Mouse (Mus musculus) lung, embryonic 16.5 days (tissue): ENCODE measurements around the gene Itm2b. TPM values are rescaled to one million over a fixed set of nuclear protein-coding genes. Genes with fewer than 3 reads are reported as not detected.

ENCODE experiments used
- ATAC-seq: fragments of 200-750 bp; cut with Nextera tagmentation; 2 replicates; pipeline ENCODE4 v1.8.0; 2017; ENCODE audit warnings: low read depth, mild to moderate bottlenecking, moderate library complexity
- H3K27ac ChIP-seq: fragments of 300-500 bp; sonication (generic); 2 replicates; pipeline ENCODE4 v1.5.1; 2014; ENCODE audit warnings: mild to moderate bottlenecking, control low read depth, low read length
- H3K27me3 ChIP-seq: fragments of 300-500 bp; sonication (generic); 2 replicates; pipeline ENCODE4 v1.6.1; 2014; ENCODE audit warnings: low read depth, low read length, mixed read lengths; ENCODE audit not compliant: control insufficient read depth, insufficient read depth
- H3K36me3 ChIP-seq: fragments of 300-500 bp; sonication (generic); 2 replicates; pipeline ENCODE4 v1.6.1; 2014; ENCODE audit warnings: low read length; ENCODE audit not compliant: control insufficient read depth, insufficient read depth
- H3K4me1 ChIP-seq: fragments of 300-500 bp; sonication (generic); replicated peaks from 2 replicates; pipeline ENCODE4 v1.6.1; 2014; ENCODE audit warnings: low read length, mixed read lengths; ENCODE audit not compliant: control insufficient read depth, insufficient read depth
- H3K4me2 ChIP-seq: fragments of 300-500 bp; sonication (generic); 2 replicates; pipeline ENCODE4 v1.6.1; 2014; ENCODE audit warnings: low read depth, low read length, control low read depth
- H3K4me3 ChIP-seq: fragments of 300-500 bp; sonication (generic); 2 replicates; pipeline ENCODE4 v1.5.1; 2014; ENCODE audit warnings: mild to moderate bottlenecking, low read length, control low read depth
- H3K9ac ChIP-seq: fragments of 300-500 bp; sonication (generic); 2 replicates; pipeline ENCODE4 v1.6.1; 2014; ENCODE audit warnings: low read length, control low read depth
- H3K9me3 ChIP-seq: fragments of 300-500 bp; sonication (generic); 2 replicates; pipeline ENCODE4 v1.6.1; 2016; ENCODE audit warnings: low read length; ENCODE audit not compliant: control insufficient read depth
- WGBS: fragments of 180-500 bp; shearing (Covaris S2); extraction: QIAGEN DNeasy Blood & Tissue Kit; methylation state at CpG from one replicate; pipeline ENCODE4 v1.1.7; 2014; 5-methylcytosine and 5-hydroxymethylcytosine counted together
- polyA plus RNA-seq: library from polyadenylated mRNA; unstranded; fragments of >200 nt; fragmentation: Nextera tagmentation; extraction: Ambion mirVana; gene quantifications from 2 replicates; pipeline ENCODE4 v1.2.1, GENCODE M21; 2015

The Itm2b gene
- polyA plus RNA-seq, 1 experiment from 2014 or later: 1,001 TPM

- Histone ChIP-seq H3K36me3 (no peaks in the 10 kb centered on the region), H3K4me3 (no peak overlapping the region), H3K27ac (peak overlapping the region; percentile 47), H3K4me1 (peaks cover 12% of the 10 kb centered on the region), H3K9ac (0 out of 2 replicates have a peak overlapping the region, but pooled peaks have one; percentile 17), H3K27me3 (no peaks in the 10 kb centered on the region), H3K9me3 (no peaks in the 10 kb centered on the region), H3K4me2 (peak overlapping the region; percentile 24)
- 11% methylated on average over 15 of the region's 15 CpGs for WGBS
- ATAC-seq: 0 out of 2 replicates have a peak, but pooled peaks have one; percentile 40
Observed at GRCm38 (mm10) chr14:73399866-73400618, 15.0 kb upstream of the Itm2b start.

DNA sequence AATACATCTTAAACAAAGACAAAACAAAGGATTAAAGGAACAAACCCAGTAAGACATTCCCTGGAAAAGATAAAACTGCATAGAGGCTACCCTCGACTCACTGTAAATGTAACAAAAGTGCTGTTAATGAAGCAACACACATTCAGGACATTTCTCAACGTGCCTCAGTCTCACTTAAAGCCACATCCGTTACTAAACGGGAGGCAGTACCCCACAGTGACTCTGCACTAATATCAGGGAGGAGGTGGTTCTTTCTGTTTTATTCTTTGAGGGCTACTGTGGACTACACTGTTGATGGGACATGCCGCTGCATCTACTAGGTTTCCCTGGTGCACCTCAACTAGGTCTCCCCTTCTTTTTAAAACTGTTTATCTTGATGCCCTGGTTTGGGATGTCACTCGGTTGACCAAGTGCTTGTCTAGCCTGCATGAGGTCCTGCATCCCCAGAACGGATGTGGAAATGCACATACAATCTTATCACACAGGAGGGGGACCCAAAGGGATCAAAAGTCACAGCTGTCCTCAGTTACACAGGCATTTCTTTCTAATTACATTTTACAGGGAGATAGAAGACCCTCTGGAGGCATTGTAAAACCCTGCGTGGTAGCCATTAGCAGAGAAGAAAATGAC lies 13.4 kb upstream of the Itm2b start:
- H3K36me3 ChIP-seq: no peaks in the 10 kb centered on the region
- 63% methylated on average over 8 of the region's 8 CpGs for WGBS
- ATAC-seq: no peak
- no peak overlapping the region for H3K4me2 ChIP-seq
- H3K27ac ChIP-seq: no peak overlapping the region
- no peak overlapping the region for H3K9ac ChIP-seq
- no peaks in the 10 kb centered on the region for H3K9me3 ChIP-seq
- H3K4me3 ChIP-seq: no peak overlapping the region
- H3K4me1 ChIP-seq: peaks cover 14% of the 10 kb centered on the region
- no peaks in the 10 kb centered on the region for H3K27me3 ChIP-seq

DNA sequence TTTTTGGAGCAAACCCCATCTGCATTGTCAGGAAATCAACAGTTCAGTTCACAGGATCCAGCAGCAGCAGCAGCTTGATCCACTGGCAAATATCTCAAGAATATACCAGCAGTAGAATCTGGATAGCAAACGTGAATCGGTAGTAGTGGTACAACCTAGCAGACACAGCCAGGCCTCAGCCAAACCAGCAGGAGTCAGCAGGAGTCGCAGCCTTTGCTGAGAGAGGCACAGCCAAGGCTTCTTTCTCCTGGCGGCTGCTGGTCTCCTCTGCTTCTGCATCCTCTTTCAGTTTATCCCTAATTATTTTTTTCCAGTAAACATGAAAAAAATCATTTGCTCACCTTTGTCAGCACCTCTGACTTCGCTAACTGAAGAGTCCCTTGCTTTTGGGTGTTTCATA lies 10.7 kb upstream of the Itm2b start:
- H3K36me3 ChIP-seq: no peaks in the 10 kb centered on the region
- H3K27ac ChIP-seq: no peak overlapping the region
- peaks cover 9% of the 10 kb centered on the region for H3K4me1 ChIP-seq
- 59% methylated on average over 5 of the region's 5 CpGs for WGBS
- H3K27me3 ChIP-seq: no peaks in the 10 kb centered on the region
- no peak overlapping the region for H3K9ac ChIP-seq
- H3K4me2 ChIP-seq: no peak overlapping the region
- no peak for ATAC-seq
- H3K4me3 ChIP-seq: no peak overlapping the region
- H3K9me3 ChIP-seq: no peaks in the 10 kb centered on the region

GRCm38 (mm10) chr14:73394263-73395006 lies 9.3 kb upstream of the Itm2b start:
- Histone ChIP-seq H3K4me3 (no peak overlapping the region), H3K4me2 (no peak overlapping the region), H3K27me3 (no peaks in the 10 kb centered on the region), H3K4me1 (peaks cover 7% of the 10 kb centered on the region; the same call in 1 of the 2 replicates), H3K27ac (no peak overlapping the region), H3K9me3 (no peaks in the 10 kb centered on the region), H3K9ac (no peak overlapping the region), H3K36me3 (no peaks in the 10 kb centered on the region)
- WGBS: 42% methylated on average over 5 of the region's 5 CpGs
- ATAC-seq: no peak

DNA sequence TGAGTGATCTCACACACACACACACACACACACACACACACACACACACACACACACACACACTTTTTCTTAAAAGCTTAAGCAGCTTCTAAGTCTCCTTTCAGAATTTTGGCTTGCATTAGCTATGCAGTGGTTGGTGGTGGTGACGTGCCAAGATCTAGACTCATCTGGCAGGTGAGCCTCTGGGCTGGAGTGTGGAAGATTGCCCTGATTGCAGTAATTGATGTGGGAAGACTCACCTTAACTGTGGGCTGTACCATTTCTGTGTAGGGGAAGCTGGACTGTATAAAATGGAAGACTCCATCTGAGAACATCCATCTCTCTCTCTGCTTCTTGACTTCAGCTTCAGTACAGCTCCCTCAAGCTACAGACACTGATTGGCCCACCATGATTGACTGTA lies 6.4 kb upstream of the Itm2b start:
- no peak for ATAC-seq

GRCm38 (mm10) chr14:73390196-73390595 lies 5.1 kb upstream of the Itm2b start:
- Histone ChIP-seq H3K27me3 (no peaks in the 10 kb centered on the region), H3K36me3 (no peaks in the 10 kb centered on the region), H3K4me1 (peaks cover 32% of the 10 kb centered on the region), H3K4me3 (no peak overlapping the region), H3K4me2 (no peak overlapping the region), H3K9me3 (no peaks in the 10 kb centered on the region), H3K9ac (no peak overlapping the region), H3K27ac (no peak overlapping the region)
- 83% methylated on average over 2 of the region's 2 CpGs for WGBS
- ATAC-seq: no peak

More for the DNA sequence above, 6.4 kb upstream of the Itm2b start:
- 88% methylated on average over 1 of the region's 1 CpGs for WGBS
- Histone ChIP-seq H3K27me3 (no peaks in the 10 kb centered on the region), H3K4me1 (peaks cover 24% of the 10 kb centered on the region), H3K4me2 (no peak overlapping the region), H3K9me3 (no peaks in the 10 kb centered on the region), H3K27ac (no peak overlapping the region), H3K4me3 (no peak overlapping the region), H3K36me3 (no peaks in the 10 kb centered on the region), H3K9ac (no peak overlapping the region)

- no peak overlapping the region for H3K9ac ChIP-seq
- H3K9me3 ChIP-seq: no peaks in the 10 kb centered on the region
- no peaks in the 10 kb centered on the region for H3K27me3 ChIP-seq
- no peak overlapping the region for H3K4me3 ChIP-seq
- H3K4me2 ChIP-seq: no peak overlapping the region
- peak overlapping the region; percentile 96 for H3K27ac ChIP-seq
- H3K4me1 ChIP-seq: peaks cover 30% of the 10 kb centered on the region
- H3K36me3 ChIP-seq: no peaks in the 10 kb centered on the region
- 42% methylated on average over 7 of the region's 7 CpGs for WGBS
- ATAC-seq: peak; percentile 61
Observed at GRCm38 (mm10) chr14:73389059-73389458, 4.0 kb upstream of the Itm2b start.

DNA sequence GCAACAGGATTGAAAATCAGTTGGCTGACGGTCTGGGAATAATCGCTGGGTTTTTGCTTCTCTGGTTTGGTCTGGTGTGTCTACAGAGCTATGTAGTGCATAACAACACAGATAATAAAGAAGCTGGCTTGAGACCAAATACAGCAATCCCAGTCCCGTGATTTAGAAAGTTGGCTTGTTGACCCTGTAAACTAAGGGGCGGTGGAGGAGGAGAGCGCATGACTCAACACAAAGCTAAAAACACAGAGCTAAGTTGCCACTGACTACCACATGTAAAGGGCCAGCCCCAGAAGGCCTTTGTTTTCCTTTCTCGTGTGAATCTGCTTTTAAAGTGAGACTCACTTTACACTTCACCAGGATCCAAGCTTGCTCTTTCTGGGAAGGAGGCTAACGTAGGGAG lies 3.5 kb upstream of the Itm2b start:
- peak; percentile 24 for ATAC-seq
- H3K36me3 ChIP-seq: no peaks in the 10 kb centered on the region
- H3K27ac ChIP-seq: peak overlapping the region; percentile 96
- H3K4me3 ChIP-seq: no peak overlapping the region
- peaks cover 31% of the 10 kb centered on the region for H3K4me1 ChIP-seq
- H3K27me3 ChIP-seq: no peaks in the 10 kb centered on the region
- 18% methylated on average over 7 of the region's 7 CpGs for WGBS
- 0 out of 2 replicates have a peak overlapping the region, but pooled peaks have one; percentile 6 for H3K4me2 ChIP-seq
- H3K9ac ChIP-seq: peak overlapping the region; percentile 42; the same call in 1 of the 2 replicates
- H3K9me3 ChIP-seq: no peaks in the 10 kb centered on the region

DNA sequence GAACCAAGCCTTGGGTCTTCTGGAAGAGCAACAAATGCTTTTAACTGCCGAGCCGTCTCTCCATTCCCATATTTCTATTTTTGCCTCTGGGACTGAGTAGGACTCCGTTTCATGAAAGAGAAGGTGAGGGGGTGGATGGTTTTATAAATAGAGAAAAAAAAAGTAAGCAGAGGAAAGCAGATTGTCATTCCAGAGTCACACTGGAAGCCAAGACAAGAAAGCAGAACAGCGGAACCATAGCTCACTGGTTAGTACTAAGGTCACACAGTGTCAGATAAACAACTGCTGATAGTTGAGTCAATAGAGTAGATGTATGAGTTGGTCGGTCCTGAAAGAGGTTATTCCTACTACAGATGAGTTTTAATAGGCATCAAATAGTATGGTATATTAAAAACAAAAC lies 1.4 kb upstream of the Itm2b start:
- no peaks in the 10 kb centered on the region for H3K27me3 ChIP-seq
- H3K9ac ChIP-seq: no peak overlapping the region
- H3K4me2 ChIP-seq: no peak overlapping the region
- H3K4me1 ChIP-seq: peaks cover 50% of the 10 kb centered on the region
- no peaks in the 10 kb centered on the region for H3K9me3 ChIP-seq
- no peak overlapping the region for H3K27ac ChIP-seq
- no peak for ATAC-seq
- H3K36me3 ChIP-seq: no peaks in the 10 kb centered on the region
- WGBS: 68% methylated on average over 5 of the region's 5 CpGs
- H3K4me3 ChIP-seq: no peak overlapping the region
